Mouse (Mus musculus) hindbrain, embryonic 11.5 days (tissue): ENCODE data around the gene Vmn2r57. TPM values are rescaled to one million over a fixed set of nuclear protein-coding genes. Genes with fewer than 3 reads are reported as not detected.
"Not testable (repeated sequence)": the region's sequence is repeated elsewhere in the genome, so short reads cannot be mapped to it uniquely, and the experiment has no call there.

Experiments used
- ATAC-seq: fragments of 200-750 bp; cut with Nextera tagmentation; 2 replicates; pipeline ENCODE4 v1.8.0; 2017; ENCODE audit warnings: mild to moderate bottlenecking, moderate TSS enrichment, moderate library complexity; ENCODE audit not compliant: low FRiP score
- DNase-seq: peaks from one replicate; pipeline ENCODE4 v3.0.0-alpha.2; 2015; ENCODE audit warnings: low spot score
- H3K27ac ChIP-seq: fragments of 300-500 bp; sonication (generic); 2 replicates; pipeline ENCODE4 v1.5.1; 2014; ENCODE audit warnings: mild to moderate bottlenecking, low read depth, low read length
- H3K27me3 ChIP-seq: fragments of 300-500 bp; sonication (generic); 2 replicates; pipeline ENCODE4 v1.6.1; 2014; ENCODE audit warnings: mild to moderate bottlenecking, low read length, moderate library complexity, mixed read lengths; ENCODE audit not compliant: control insufficient read depth, insufficient read depth
- H3K36me3 ChIP-seq: fragments of 300-500 bp; sonication (generic); 2 replicates; pipeline ENCODE4 v1.6.1; 2014; ENCODE audit warnings: mild to moderate bottlenecking, low read length, moderate library complexity, mixed read lengths; ENCODE audit not compliant: control insufficient read depth, insufficient read depth
- H3K4me1 ChIP-seq: fragments of 300-500 bp; sonication (generic); replicated peaks from 2 replicates; pipeline ENCODE4 v1.6.1; 2014; ENCODE audit warnings: low read length, mixed read lengths; ENCODE audit not compliant: control insufficient read depth, insufficient read depth
- H3K4me2 ChIP-seq: fragments of 300-500 bp; sonication (generic); replicated peaks from 2 replicates; pipeline ENCODE4 v1.6.1; 2014; ENCODE audit warnings: mild to moderate bottlenecking, low read depth, low read length
- H3K4me3 ChIP-seq: fragments of 300-500 bp; sonication (generic); 2 replicates; pipeline ENCODE4 v1.5.1; 2014; ENCODE audit warnings: low read depth, low read length
- H3K9ac ChIP-seq: fragments of 300-500 bp; sonication (generic); 2 replicates; pipeline ENCODE4 v1.6.1; 2014; ENCODE audit warnings: low read depth, low read length
- H3K9me3 ChIP-seq: fragments of 300-500 bp; sonication (generic); 2 replicates; pipeline ENCODE4 v1.6.1; 2016; ENCODE audit warnings: low read length; ENCODE audit not compliant: control insufficient read depth
- WGBS: fragments of 180-500 bp; shearing (Covaris S2); extraction: QIAGEN DNeasy Blood & Tissue Kit; methylation state at CpG from one replicate; pipeline ENCODE4 v1.1.7; 2014; 5-methylcytosine and 5-hydroxymethylcytosine counted together
- polyA plus RNA-seq: library from polyadenylated mRNA; unstranded; fragments of >200 nt; fragmentation: Nextera tagmentation; extraction: Ambion mirVana; gene quantifications from 2 replicates; pipeline ENCODE4 v1.2.1, GENCODE M21; 2014

Vmn2r57 gene
- 0.13 and 0.22 TPM in 2 replicates for polyA plus RNA-seq

- not testable (repeated sequence) for H3K9me3 ChIP-seq, H3K27ac ChIP-seq, H3K36me3 ChIP-seq, H3K4me1 ChIP-seq, H3K9ac ChIP-seq, H3K27me3 ChIP-seq, H3K4me3 ChIP-seq, DNase-seq, ATAC-seq, H3K4me2 ChIP-seq
- WGBS = 81% methylated on average over 1 of the region's 1 CpGs
Measured at GRCm38 (mm10) chr7:41448596-41448995, at the start of gene Vmn2r57. Vmn2r57 (minus strand) TSS chr7:41448696.

GRCm38 (mm10) chr7:41497871-41498270, 49.4 kb upstream of the Vmn2r57 start:
- H3K27me3 ChIP-seq = no peaks in the 10 kb centered on the region
- 92% methylated on average over 2 of the region's 2 CpGs for WGBS

GRCm38 (mm10) chr7:41451864-41452263, 3.4 kb upstream of the Vmn2r57 start:
- 7% methylated on average over 10 of the region's 10 CpGs for WGBS
- H3K4me3 ChIP-seq = no peak overlapping the region
- no peaks in the 10 kb centered on the region for H3K4me1 ChIP-seq
- H3K27ac ChIP-seq = no peak overlapping the region
- H3K27me3 ChIP-seq = no peaks in the 10 kb centered on the region
- no peaks in the 10 kb centered on the region for H3K36me3 ChIP-seq
- no peak overlapping the region for H3K9ac ChIP-seq
- DNase-seq (peak; percentile 4), ATAC-seq (peak; percentile 59; the same call in 1 of the 2 replicates)
- H3K9me3 ChIP-seq = no peaks in the 10 kb centered on the region
- H3K4me2 ChIP-seq = no peak overlapping the region

More at GRCm38 (mm10) chr7:41497871-41498270, 49.4 kb upstream of the Vmn2r57 start:
- Histone ChIP-seq H3K4me1 (no peaks in the 10 kb centered on the region), H3K9me3 (peaks cover 8% of the 10 kb centered on the region), H3K27ac (no peak overlapping the region), H3K36me3 (no peaks in the 10 kb centered on the region), H3K4me2 (no peak overlapping the region), H3K4me3 (no peak overlapping the region), H3K9ac (no peak overlapping the region)
- DNase-seq (no peak), ATAC-seq (no peak)

- H3K4me2 ChIP-seq = no peak overlapping the region
Measured at GRCm38 (mm10) chr7:41394130-41394529, 54.4 kb downstream of the Vmn2r57 start.

GRCm38 (mm10) chr7:41393048-41393971, 55.2 kb downstream of the Vmn2r57 start, which contains the start of gene AI987944:
AI987944 (minus strand) TSS chr7:41393379.
- peak; percentile 100 for ATAC-seq

More at GRCm38 (mm10) chr7:41394130-41394529, 54.4 kb downstream of the Vmn2r57 start:
- Histone ChIP-seq H3K4me3 (no peak overlapping the region), H3K9me3 (no peaks in the 10 kb centered on the region), H3K9ac (no peak overlapping the region), H3K27me3 (no peaks in the 10 kb centered on the region), H3K4me1 (no peaks in the 10 kb centered on the region), H3K36me3 (no peaks in the 10 kb centered on the region), H3K27ac (no peak overlapping the region)
- DNase-seq (peak; percentile 8), ATAC-seq (no peak)
- 69% methylated on average over 4 of the region's 4 CpGs for WGBS

More at GRCm38 (mm10) chr7:41393048-41393971, 55.2 kb downstream of the Vmn2r57 start, which contains the start of gene AI987944:
- H3K9ac ChIP-seq = peak within 1 kb of the TSS; percentile 53
- peak within 1 kb of the TSS; percentile 59 for H3K4me3 ChIP-seq
- H3K36me3 ChIP-seq = no peaks in the 10 kb centered on the region
- peak within 1 kb of the TSS; percentile 70 for H3K27ac ChIP-seq
- peak; percentile 85 for DNase-seq
- H3K4me2 ChIP-seq = peak within 1 kb of the TSS; percentile 43
- WGBS = under 1% methylated on average over 24 of the region's 25 CpGs
- H3K9me3 ChIP-seq = no peaks in the 10 kb centered on the region
- H3K4me1 ChIP-seq = no peaks in the 10 kb centered on the region
- no peaks in the 10 kb centered on the region for H3K27me3 ChIP-seq

Other genes starting within 250 kb of the Vmn2r57 start
- gene AI987944, start 55.3 kb downstream of the Vmn2r57 start, polyA plus RNA-seq = 9.9 and 11.9 TPM in 2 replicates
- 0.07 and 0.09 TPM in 2 replicates for gene Gm20449, start 50.7 kb upstream of the Vmn2r57 start, polyA plus RNA-seq
- 6.3 and 6.4 TPM in 2 replicates for gene AW146154, start 51.2 kb upstream of the Vmn2r57 start, polyA plus RNA-seq
- not detected in 2 replicates for gene Gm6871, start 125.0 kb upstream of the Vmn2r57 start, polyA plus RNA-seq
- 17.2 and 18.6 TPM in 2 replicates for gene 2610021A01Rik, start 150.5 kb upstream of the Vmn2r57 start, polyA plus RNA-seq
- 19.4 and 19.5 TPM in 2 replicates for gene Zfp788, start 184.5 kb upstream of the Vmn2r57 start, polyA plus RNA-seq